Mouse (Mus musculus): ENCODE measurements around the gene Gm45062.
"Not testable (repeated sequence)": the region's sequence is repeated elsewhere in the genome, so short reads cannot be mapped to it uniquely, and the experiment has no call there.

Gm45062 gene

GRCm38 (mm10) chr6:8319591-8319990, 60.3 kb downstream of the Gm45062 start:
- no peak for DNase-seq

GRCm38 (mm10) chr6:8331496-8331895, 72.2 kb downstream of the Gm45062 start:
- DNase-seq: not testable (repeated sequence)

- no peak for DNase-seq
Measured at GRCm38 (mm10) chr6:8333380-8333779, 74.1 kb downstream of the Gm45062 start.

GRCm38 (mm10) chr6:8336487-8337390, 77.5 kb downstream of the Gm45062 start:
- no peak for DNase-seq

- no peak for DNase-seq
Measured at GRCm38 (mm10) chr6:8339453-8339852, 80.2 kb downstream of the Gm45062 start.

- DNase-seq: no peak
Measured at GRCm38 (mm10) chr6:8343271-8343670, 84.0 kb downstream of the Gm45062 start.

GRCm38 (mm10) chr6:8345219-8345856, 86.1 kb downstream of the Gm45062 start:
- peak; percentile 54 to 67 for DNase-seq

GRCm38 (mm10) chr6:8347154-8347553, 87.9 kb downstream of the Gm45062 start:
- no peak for DNase-seq

- no peak for DNase-seq
Measured at GRCm38 (mm10) chr6:8348344-8348743, 89.1 kb downstream of the Gm45062 start.

- DNase-seq: no peak
Measured at GRCm38 (mm10) chr6:8349060-8349670, 89.9 kb downstream of the Gm45062 start.

GRCm38 (mm10) chr6:8351507-8351906, 92.3 kb downstream of the Gm45062 start:
- no peak for DNase-seq

- DNase-seq: no peak
Measured at GRCm38 (mm10) chr6:8352533-8353168, 93.4 kb downstream of the Gm45062 start.

- DNase-seq: no peak
Measured at GRCm38 (mm10) chr6:8353461-8353860, 94.2 kb downstream of the Gm45062 start.

- DNase-seq: no peak
Measured at GRCm38 (mm10) chr6:8354846-8355245, 95.6 kb downstream of the Gm45062 start.

GRCm38 (mm10) chr6:8358232-8358631, 99.0 kb downstream of the Gm45062 start:
- DNase-seq: no peak

- no peak for DNase-seq
Measured at GRCm38 (mm10) chr6:8358782-8359181, 99.5 kb downstream of the Gm45062 start.

- DNase-seq: no peak
Measured at GRCm38 (mm10) chr6:8360805-8361204, 101.6 kb downstream of the Gm45062 start.

- no peak for DNase-seq
Measured at GRCm38 (mm10) chr6:8364033-8364756, 104.9 kb downstream of the Gm45062 start.

GRCm38 (mm10) chr6:8364757-8365150, 105.5 kb downstream of the Gm45062 start:
- DNase-seq: no peak

GRCm38 (mm10) chr6:8367675-8368074, 108.4 kb downstream of the Gm45062 start:
- no peak for DNase-seq

- no peak for DNase-seq
Measured at GRCm38 (mm10) chr6:8368198-8368864, 109.1 kb downstream of the Gm45062 start.

- DNase-seq: no peak
Measured at GRCm38 (mm10) chr6:8370624-8371023, 111.4 kb downstream of the Gm45062 start.

All from kidney, postnatal 25 days (tissue).